Comparison of ENCODE assay signal across 18 mouse cellular contexts in the genomic region with DNA sequence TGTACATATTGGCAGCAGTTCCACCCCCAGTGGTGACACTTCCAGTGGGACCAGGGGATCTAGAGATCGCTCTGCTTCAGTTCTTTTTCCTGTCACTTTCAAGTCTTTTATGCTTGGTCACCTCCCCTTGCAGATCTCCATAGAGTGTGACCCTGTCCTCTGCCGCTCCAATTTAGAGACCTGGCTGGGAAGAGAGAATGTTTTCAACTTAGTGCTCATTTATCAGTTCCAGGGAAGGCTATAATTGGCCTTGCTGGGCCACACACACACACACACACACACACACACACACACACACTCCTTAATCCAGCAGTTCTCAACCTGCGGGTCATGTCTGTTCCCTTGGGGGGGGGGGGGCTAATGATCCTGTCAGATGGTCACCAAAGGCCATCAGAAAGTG.
A peak's percentile ranks its signal among the peaks of the same experiment; 100 is the strongest.
DNase-seq lines count a peak whose midpoint lies in the region; ATAC-seq lines count a peak whose summit lies in the region.
"Had no signal": no experiment of that assay in that cellular context is flagged by ENCODE, and none has a peak within 500 bp of the region (broad histone marks: within the 10 kb centered on the region; RNA-seq: fewer than 3 reads in every experiment).

No protein-coding gene starts in this region.

- H3K4me3 ChIP-seq in forebrain, embryonic 13.5 days: no peak overlapping the region
- H3K4me3 ChIP-seq in forebrain, embryonic 11.5 days (ENCODE audit: low read depth, low read length): no peak overlapping the region
- no peak overlapping the region for H3K4me3 ChIP-seq in midbrain, embryonic 11.5 days (ENCODE audit: low read depth, low read length)
- no peak overlapping the region for H3K4me3 ChIP-seq in midbrain, embryonic 16.5 days (ENCODE audit: low read depth, low read length)
- no peak overlapping the region for H3K4me3 ChIP-seq in limb, embryonic 10.5 days
- no peak overlapping the region for H3K4me3 ChIP-seq in hindbrain, embryonic 10.5 days
- H3K4me3 ChIP-seq: embryonic facial prominence, embryonic 13.5 days; heart, adult 2 months; heart, embryonic 15.5 days; hindbrain, embryonic 15.5 days had no signal

- WGBS in forebrain, embryonic 13.5 days: 29% methylated on average over 3 of the region's 3 CpGs
- 16% methylated on average over 3 of the region's 3 CpGs for WGBS in forebrain, embryonic 11.5 days
- 55% methylated on average over 3 of the region's 3 CpGs for WGBS in midbrain, embryonic 11.5 days
- WGBS in midbrain, embryonic 16.5 days: 30% methylated on average over 3 of the region's 3 CpGs
- WGBS in limb, embryonic 10.5 days: 27% methylated on average over 3 of the region's 3 CpGs
- 34% methylated on average over 3 of the region's 3 CpGs for WGBS in hindbrain, embryonic 10.5 days

- H3K4me1 ChIP-seq in forebrain, embryonic 13.5 days: peaks cover 6% of the 10 kb centered on the region; the same call in 1 of the 2 replicates
- H3K4me1 ChIP-seq in forebrain, embryonic 11.5 days (replicated peaks; ENCODE audit: control insufficient read depth, insufficient read depth, low read length): no peaks in the 10 kb centered on the region; the same call in 1 of the 2 replicates
- peaks cover 5% of the 10 kb centered on the region; the same call in 1 of the 2 replicates for H3K4me1 ChIP-seq in midbrain, embryonic 11.5 days (ENCODE audit: control insufficient read depth, insufficient read depth, low read length)
- H3K4me1 ChIP-seq in midbrain, embryonic 16.5 days (ENCODE audit: control insufficient read depth, insufficient read depth, low read length): peaks cover 6% of the 10 kb centered on the region
- H3K4me1 ChIP-seq in limb, embryonic 10.5 days: peaks cover 64% of the 10 kb centered on the region
- H3K4me1 ChIP-seq in hindbrain, embryonic 10.5 days (replicated peaks): peaks cover 21% of the 10 kb centered on the region
- H3K4me1 ChIP-seq: heart, embryonic 15.5 days had no signal

- H3K36me3 ChIP-seq in forebrain, embryonic 13.5 days (ENCODE audit: poor library complexity, severe bottlenecking): no peaks in the 10 kb centered on the region
- no peaks in the 10 kb centered on the region for H3K36me3 ChIP-seq in forebrain, embryonic 11.5 days (ENCODE audit: control insufficient read depth, insufficient read depth, low read length)
- H3K36me3 ChIP-seq in midbrain, embryonic 11.5 days (ENCODE audit: control insufficient read depth, insufficient read depth, low read length): no peaks in the 10 kb centered on the region
- no peaks in the 10 kb centered on the region for H3K36me3 ChIP-seq in midbrain, embryonic 16.5 days (ENCODE audit: control insufficient read depth, insufficient read depth, low read length)
- no peaks in the 10 kb centered on the region for H3K36me3 ChIP-seq in limb, embryonic 10.5 days
- no peaks in the 10 kb centered on the region for H3K36me3 ChIP-seq in hindbrain, embryonic 10.5 days
- H3K36me3 ChIP-seq: embryonic facial prominence, embryonic 13.5 days; heart, embryonic 15.5 days; hindbrain, embryonic 15.5 days had no signal

- H3K27me3 ChIP-seq in forebrain, embryonic 13.5 days: no peaks in the 10 kb centered on the region
- 0 out of 2 replicates have a peak, but pooled peaks cover 2% of the 10 kb centered on the region for H3K27me3 ChIP-seq in forebrain, embryonic 11.5 days (ENCODE audit: control insufficient read depth, insufficient read depth, low read length)
- H3K27me3 ChIP-seq in midbrain, embryonic 11.5 days (ENCODE audit: control insufficient read depth, insufficient read depth, low read length): no peaks in the 10 kb centered on the region
- no peaks in the 10 kb centered on the region for H3K27me3 ChIP-seq in midbrain, embryonic 16.5 days (ENCODE audit: control insufficient read depth, insufficient read depth, low read depth, low read length)
- H3K27me3 ChIP-seq in limb, embryonic 10.5 days (ENCODE audit: low read depth, poor library complexity, severe bottlenecking): no peaks in the 10 kb centered on the region
- no peaks in the 10 kb centered on the region for H3K27me3 ChIP-seq in hindbrain, embryonic 10.5 days (ENCODE audit: insufficient read depth, poor library complexity, severe bottlenecking)
- H3K27me3 ChIP-seq: embryonic facial prominence, embryonic 13.5 days; heart, embryonic 15.5 days; hindbrain, embryonic 15.5 days had no signal

- H3K9me3 ChIP-seq in forebrain, embryonic 13.5 days (replicated peaks): no peaks in the 10 kb centered on the region
- no peaks in the 10 kb centered on the region for H3K9me3 ChIP-seq in forebrain, embryonic 11.5 days (ENCODE audit: control insufficient read depth, low read length)
- no peaks in the 10 kb centered on the region for H3K9me3 ChIP-seq in midbrain, embryonic 11.5 days (ENCODE audit: control insufficient read depth, low read length)
- no peaks in the 10 kb centered on the region for H3K9me3 ChIP-seq in midbrain, embryonic 16.5 days (replicated peaks; ENCODE audit: control insufficient read depth, low read length, poor library complexity, severe bottlenecking)
- H3K9me3 ChIP-seq in limb, embryonic 10.5 days (replicated peaks): no peaks in the 10 kb centered on the region
- peaks cover 2% of the 10 kb centered on the region; the same call in 1 of the 2 replicates for H3K9me3 ChIP-seq in hindbrain, embryonic 10.5 days
- H3K9me3 ChIP-seq: embryonic facial prominence, embryonic 13.5 days; heart, embryonic 15.5 days; hindbrain, embryonic 15.5 days had no signal

- DNase-seq in forebrain, embryonic 11.5 days (ENCODE audit: low spot score): no peak
- DNase-seq in midbrain, embryonic 11.5 days (ENCODE audit: low spot score, missing footprints): no peak
- DNase-seq in limb, embryonic 10.5 days (ENCODE audit: low spot score): no peak
- no peak for DNase-seq in hindbrain, embryonic 10.5 days (ENCODE audit: low spot score)
- DNase-seq in testis, postnatal 10 days (ENCODE audit: low spot score): no peak
- DNase-seq: adrenal gland, postnatal 14 days; cerebellum, adult 18-20 months; cerebellum, adult 9-11 months; cerebellum, postnatal 36 days; gastrocnemius, postnatal 10 days; heart, adult 2 months had no signal

- peak; percentile 27; the same call in 1 of the 2 replicates for ATAC-seq in forebrain, embryonic 13.5 days
- ATAC-seq in forebrain, embryonic 11.5 days (replicated peaks; ENCODE audit: low FRiP score): no peak; the same call in 1 of the 2 replicates
- peak; percentile 55; the same call in 1 of the 2 replicates for ATAC-seq in midbrain, embryonic 11.5 days (ENCODE audit: low FRiP score)
- ATAC-seq in midbrain, embryonic 16.5 days: no peak
- ATAC-seq: forebrain, embryonic 16.5 days had no signal

- no peak overlapping the region for H3K9ac ChIP-seq in forebrain, embryonic 13.5 days
- no peak overlapping the region for H3K9ac ChIP-seq in forebrain, embryonic 11.5 days (ENCODE audit: low read length)
- H3K9ac ChIP-seq in midbrain, embryonic 11.5 days (ENCODE audit: low read length): no peak overlapping the region
- H3K9ac ChIP-seq in midbrain, embryonic 16.5 days (ENCODE audit: low read depth, low read length): no peak overlapping the region
- H3K9ac ChIP-seq: embryonic facial prominence, embryonic 13.5 days; heart, embryonic 15.5 days; hindbrain, embryonic 15.5 days had no signal

- no peak overlapping the region for H3K4me2 ChIP-seq in forebrain, embryonic 13.5 days
- H3K4me2 ChIP-seq in forebrain, embryonic 11.5 days (ENCODE audit: low read depth, low read length, severe bottlenecking): no peak overlapping the region
- H3K4me2 ChIP-seq in midbrain, embryonic 11.5 days: no peak overlapping the region
- H3K4me2 ChIP-seq in midbrain, embryonic 16.5 days (ENCODE audit: low read length): no peak overlapping the region
- H3K4me2 ChIP-seq: embryonic facial prominence, embryonic 13.5 days; heart, embryonic 11.5 days; heart, embryonic 15.5 days; hindbrain, embryonic 15.5 days had no signal

- H3K27ac ChIP-seq in forebrain, embryonic 13.5 days: no peak overlapping the region
- H3K27ac ChIP-seq in forebrain, embryonic 11.5 days (ENCODE audit: low read depth, low read length): no peak overlapping the region
- no peak overlapping the region for H3K27ac ChIP-seq in midbrain, embryonic 11.5 days (ENCODE audit: low read depth, low read length)
- no peak overlapping the region; the same call in 1 of the 2 replicates for H3K27ac ChIP-seq in midbrain, embryonic 16.5 days (ENCODE audit: low read length)
- H3K27ac ChIP-seq in limb, embryonic 10.5 days: peak overlapping the region; percentile 81
- no peak overlapping the region for H3K27ac ChIP-seq in hindbrain, embryonic 10.5 days
- H3K27ac ChIP-seq: embryonic facial prominence, embryonic 13.5 days; heart, adult 2 months; heart, embryonic 15.5 days; hindbrain, embryonic 15.5 days had no signal

Comparison
In these comparisons a context has a peak if more than half of its experiments do, and no peak if none do; other contexts are left out.
1. ATAC-seq: peak in forebrain, embryonic 13.5 days (single experiment) and midbrain, embryonic 11.5 days (single experiment); none in forebrain, embryonic 11.5 days (single experiment) and midbrain, embryonic 16.5 days (single experiment).